Mouse (Mus musculus): ENCODE data around the gene Lrp6.

GRCm38 (mm10) chr6:134566248-134566817, 432 bp downstream of the Lrp6 start:
- no peak for TF ChIP-seq MYOG (IDR thresholded peaks at IDR 0.05; ENCODE audit: control insufficient read depth in 1 of 3, insufficient read depth in 1 of 3, insufficient read length in 2 of 3, low read depth in 2 of 3)
- TF ChIP-seq POLR2A (IDR thresholded peaks at IDR 0.05; ENCODE audit: insufficient read length, low read depth) = no peak

Measured in myocyte (in vitro differentiated cells).